Mouse (Mus musculus): ENCODE measurements around the gene Ncapg. TPM values are rescaled to one million over a fixed set of nuclear protein-coding genes. Genes with fewer than 3 reads are reported as not detected.

The Ncapg gene
- polyA plus RNA-seq, 1 experiment from 2014 or later = 68.9 TPM

- Histone ChIP-seq H3K36me3 (peaks cover 33% of the 10 kb centered on the region), H3K27me3 (ENCODE audit: low read depth, poor library complexity, severe bottlenecking) (no peaks in the 10 kb centered on the region), H3K4me1 (peaks cover 14% of the 10 kb centered on the region), H3K4me3 (peak overlapping the region; percentile 77), H3K9me3 (replicated peaks) (no peaks in the 10 kb centered on the region), H3K27ac (no peak overlapping the region)
- 74% methylated on average over 5 of the region's 5 CpGs for WGBS
- DNase-seq (ENCODE audit: low spot score) = no peak
These were observed 1.3 kb downstream of the Ncapg start for GRCm38 (mm10) chr5:45670894-45671494.

- H3K4me1 ChIP-seq = peaks cover 7% of the 10 kb centered on the region
- peaks cover 72% of the 10 kb centered on the region for H3K36me3 ChIP-seq
- H3K4me3 ChIP-seq = no peak overlapping the region
- no peaks in the 10 kb centered on the region for H3K27me3 ChIP-seq (ENCODE audit: low read depth, poor library complexity, severe bottlenecking)
- DNase-seq (ENCODE audit: low spot score) = no peak
- WGBS = 94% methylated on average over 1 of the region's 1 CpGs
- H3K9me3 ChIP-seq (replicated peaks) = no peaks in the 10 kb centered on the region
- H3K27ac ChIP-seq = no peak overlapping the region
These were observed 5.3 kb downstream of the Ncapg start for GRCm38 (mm10) chr5:45675032-45675431.

GRCm38 (mm10) chr5:45677639-45678038 is 7.9 kb downstream of the Ncapg start:
- Histone ChIP-seq H3K27ac (no peak overlapping the region), H3K4me1 (no peaks in the 10 kb centered on the region), H3K36me3 (peaks cover 89% of the 10 kb centered on the region), H3K4me3 (no peak overlapping the region), H3K27me3 (ENCODE audit: low read depth, poor library complexity, severe bottlenecking) (no peaks in the 10 kb centered on the region), H3K9me3 (replicated peaks) (no peaks in the 10 kb centered on the region)
- no peak for DNase-seq (ENCODE audit: low spot score)
- 78% methylated on average over 4 of the region's 4 CpGs for WGBS

- peaks cover 97% of the 10 kb centered on the region for H3K36me3 ChIP-seq
These were observed 10.2 kb downstream of the Ncapg start for GRCm38 (mm10) chr5:45679955-45680354.

GRCm38 (mm10) chr5:45683388-45683787 is 13.7 kb downstream of the Ncapg start:
- Histone ChIP-seq H3K27ac (no peak overlapping the region), H3K36me3 (peaks cover 89% of the 10 kb centered on the region), H3K9me3 (replicated peaks) (no peaks in the 10 kb centered on the region), H3K27me3 (ENCODE audit: low read depth, poor library complexity, severe bottlenecking) (no peaks in the 10 kb centered on the region), H3K4me1 (no peaks in the 10 kb centered on the region), H3K4me3 (no peak overlapping the region)
- no peak for DNase-seq (ENCODE audit: low spot score)
- 97% methylated on average over 1 of the region's 1 CpGs for WGBS

More at GRCm38 (mm10) chr5:45679955-45680354, 10.2 kb downstream of the Ncapg start:
- no peak for DNase-seq (ENCODE audit: low spot score)
- Histone ChIP-seq H3K9me3 (replicated peaks) (no peaks in the 10 kb centered on the region), H3K4me1 (no peaks in the 10 kb centered on the region), H3K27ac (no peak overlapping the region), H3K27me3 (ENCODE audit: low read depth, poor library complexity, severe bottlenecking) (no peaks in the 10 kb centered on the region), H3K4me3 (no peak overlapping the region)

- 94% methylated on average over 2 of the region's 2 CpGs for WGBS
- H3K36me3 ChIP-seq = peaks cover 86% of the 10 kb centered on the region
- no peaks in the 10 kb centered on the region for H3K4me1 ChIP-seq
These were observed 15.5 kb downstream of the Ncapg start for GRCm38 (mm10) chr5:45685243-45685642.

GRCm38 (mm10) chr5:45686223-45686622 is 16.5 kb downstream of the Ncapg start:
- no peaks in the 10 kb centered on the region for H3K9me3 ChIP-seq (replicated peaks)
- no peaks in the 10 kb centered on the region for H3K4me1 ChIP-seq
- DNase-seq (ENCODE audit: low spot score) = no peak
- H3K27me3 ChIP-seq (ENCODE audit: low read depth, poor library complexity, severe bottlenecking) = no peaks in the 10 kb centered on the region
- H3K27ac ChIP-seq = no peak overlapping the region
- H3K36me3 ChIP-seq = peaks cover 83% of the 10 kb centered on the region
- no peak overlapping the region for H3K4me3 ChIP-seq
- WGBS = 96% methylated on average over 3 of the region's 3 CpGs

More at GRCm38 (mm10) chr5:45685243-45685642, 15.5 kb downstream of the Ncapg start:
- Histone ChIP-seq H3K9me3 (replicated peaks) (no peaks in the 10 kb centered on the region), H3K4me3 (no peak overlapping the region), H3K27me3 (ENCODE audit: low read depth, poor library complexity, severe bottlenecking) (no peaks in the 10 kb centered on the region), H3K27ac (no peak overlapping the region)
- DNase-seq (ENCODE audit: low spot score) = no peak

- H3K4me1 ChIP-seq = no peaks in the 10 kb centered on the region
- WGBS = 85% methylated on average over 4 of the region's 4 CpGs
These were observed 19.4 kb downstream of the Ncapg start for GRCm38 (mm10) chr5:45689152-45689551.

GRCm38 (mm10) chr5:45690802-45691201 is 21.1 kb downstream of the Ncapg start:
- no peak overlapping the region for H3K27ac ChIP-seq
- 87% methylated on average over 2 of the region's 2 CpGs for WGBS
- no peak overlapping the region for H3K4me3 ChIP-seq
- no peak for DNase-seq (ENCODE audit: low spot score)
- peaks cover 72% of the 10 kb centered on the region for H3K36me3 ChIP-seq
- no peaks in the 10 kb centered on the region for H3K9me3 ChIP-seq (replicated peaks)
- no peaks in the 10 kb centered on the region for H3K27me3 ChIP-seq (ENCODE audit: low read depth, poor library complexity, severe bottlenecking)
- no peaks in the 10 kb centered on the region for H3K4me1 ChIP-seq

More at GRCm38 (mm10) chr5:45689152-45689551, 19.4 kb downstream of the Ncapg start:
- no peak for DNase-seq (ENCODE audit: low spot score)
- Histone ChIP-seq H3K9me3 (replicated peaks) (no peaks in the 10 kb centered on the region), H3K27ac (no peak overlapping the region), H3K27me3 (ENCODE audit: low read depth, poor library complexity, severe bottlenecking) (no peaks in the 10 kb centered on the region), H3K4me3 (no peak overlapping the region), H3K36me3 (peaks cover 73% of the 10 kb centered on the region)

- Histone ChIP-seq H3K4me1 (no peaks in the 10 kb centered on the region), H3K36me3 (peaks cover 79% of the 10 kb centered on the region), H3K4me3 (no peak overlapping the region), H3K27me3 (ENCODE audit: low read depth, poor library complexity, severe bottlenecking) (no peaks in the 10 kb centered on the region), H3K9me3 (replicated peaks) (no peaks in the 10 kb centered on the region), H3K27ac (no peak overlapping the region)
- no peak for DNase-seq (ENCODE audit: low spot score)
- WGBS = 89% methylated on average over 6 of the region's 6 CpGs
These were observed 22.0 kb downstream of the Ncapg start for GRCm38 (mm10) chr5:45691678-45692077.

- no peak for DNase-seq (ENCODE audit: low spot score)
- H3K9me3 ChIP-seq (replicated peaks) = no peaks in the 10 kb centered on the region
- no peaks in the 10 kb centered on the region for H3K4me1 ChIP-seq
- WGBS = 86% methylated on average over 2 of the region's 2 CpGs
- H3K36me3 ChIP-seq = peaks cover 41% of the 10 kb centered on the region
- H3K4me3 ChIP-seq = no peak overlapping the region
- H3K27ac ChIP-seq = no peak overlapping the region
- H3K27me3 ChIP-seq (ENCODE audit: low read depth, poor library complexity, severe bottlenecking) = no peaks in the 10 kb centered on the region
These were observed 37.1 kb downstream of the Ncapg start for GRCm38 (mm10) chr5:45706811-45707210.

GRCm38 (mm10) chr5:45709653-45710052 is 39.9 kb downstream of the Ncapg start:
- H3K4me3 ChIP-seq = no peak overlapping the region
- DNase-seq (ENCODE audit: low spot score) = no peak
- WGBS = 95% methylated on average over 2 of the region's 2 CpGs
- H3K4me1 ChIP-seq = no peaks in the 10 kb centered on the region
- no peaks in the 10 kb centered on the region for H3K27me3 ChIP-seq (ENCODE audit: low read depth, poor library complexity, severe bottlenecking)
- H3K9me3 ChIP-seq (replicated peaks) = no peaks in the 10 kb centered on the region
- peaks cover 34% of the 10 kb centered on the region for H3K36me3 ChIP-seq
- H3K27ac ChIP-seq = no peak overlapping the region

- no peak overlapping the region for H3K27ac ChIP-seq
- no peak for DNase-seq (ENCODE audit: low spot score)
- no peaks in the 10 kb centered on the region for H3K27me3 ChIP-seq (ENCODE audit: low read depth, poor library complexity, severe bottlenecking)
- H3K4me1 ChIP-seq = no peaks in the 10 kb centered on the region
- no peaks in the 10 kb centered on the region for H3K36me3 ChIP-seq
- no peak overlapping the region for H3K4me3 ChIP-seq
- no peaks in the 10 kb centered on the region for H3K9me3 ChIP-seq (replicated peaks)
- 91% methylated on average over 6 of the region's 6 CpGs for WGBS
These were observed 49.2 kb downstream of the Ncapg start for GRCm38 (mm10) chr5:45718848-45719488.
